Mouse (Mus musculus) forebrain, embryonic 11.5 days (tissue): Measurements from ENCODE around the gene Tef. TPM values are rescaled to one million over a fixed set of nuclear protein-coding genes. Genes with fewer than 3 reads are reported as not detected.

Source experiments
- ATAC-seq: fragments of 200-750 bp; cut with Nextera tagmentation; replicated peaks from 2 replicates; pipeline ENCODE4 v1.8.0; 2017; ENCODE audit warnings: moderate TSS enrichment; ENCODE audit not compliant: low FRiP score
- DNase-seq: peaks from one replicate; pipeline ENCODE4 v3.0.0-alpha.2; 2017; ENCODE audit warnings: low spot score
- H3K27ac ChIP-seq: fragments of 300-500 bp; sonication (generic); 2 replicates; pipeline ENCODE4 v1.5.1; 2014; ENCODE audit warnings: low read depth, low read length
- H3K27me3 ChIP-seq: fragments of 300-500 bp; sonication (generic); 2 replicates; pipeline ENCODE4 v1.6.1; 2014; ENCODE audit warnings: mild to moderate bottlenecking, low read length, mixed read lengths; ENCODE audit not compliant: control insufficient read depth, insufficient read depth
- H3K36me3 ChIP-seq: fragments of 300-500 bp; sonication (generic); 2 replicates; pipeline ENCODE4 v1.6.1; 2014; ENCODE audit warnings: mild to moderate bottlenecking, low read length, moderate library complexity, mixed read lengths; ENCODE audit not compliant: control insufficient read depth, insufficient read depth
- H3K4me1 ChIP-seq: fragments of 300-500 bp; sonication (generic); replicated peaks from 2 replicates; pipeline ENCODE4 v1.6.1; 2014; ENCODE audit warnings: low read length, mixed read lengths; ENCODE audit not compliant: control insufficient read depth, insufficient read depth
- H3K4me2 ChIP-seq: fragments of 300-500 bp; sonication (generic); 2 replicates; pipeline ENCODE4 v1.6.1; 2014; ENCODE audit warnings: low read depth, mild to moderate bottlenecking, low read length, moderate library complexity, mixed read lengths; ENCODE audit not compliant: severe bottlenecking
- H3K4me3 ChIP-seq: fragments of 300-500 bp; sonication (generic); 2 replicates; pipeline ENCODE4 v1.5.1; 2014; ENCODE audit warnings: low read depth, low read length
- H3K9ac ChIP-seq: fragments of 300-500 bp; sonication (generic); 2 replicates; pipeline ENCODE4 v1.6.1; 2014; ENCODE audit warnings: low read length
- H3K9me3 ChIP-seq: fragments of 300-500 bp; sonication (generic); 2 replicates; pipeline ENCODE4 v1.6.1; 2016; ENCODE audit warnings: low read length, mixed read lengths; ENCODE audit not compliant: control insufficient read depth
- WGBS: fragments of 180-500 bp; shearing (Covaris S2); extraction: QIAGEN DNeasy Blood & Tissue Kit; methylation state at CpG from one replicate; pipeline ENCODE4 v1.1.7; 2014; 5-methylcytosine and 5-hydroxymethylcytosine counted together
- polyA plus RNA-seq: library from polyadenylated mRNA; unstranded; fragments of >200 nt; fragmentation: Nextera tagmentation; extraction: Ambion mirVana; gene quantifications from 2 replicates; pipeline ENCODE4 v1.2.1, GENCODE M21; 2014

Gene Tef
- polyA plus RNA-seq, 1 experiment from 2014 or later = 17.4 TPM

- H3K4me2 ChIP-seq = no peak overlapping the region; the same call in 1 of the 2 replicates
Measured at GRCm38 (mm10) chr15:81835007-81835880, 33.0 kb downstream of the Tef start.

GRCm38 (mm10) chr15:81836124-81836821 is 34.1 kb downstream of the Tef start:
- H3K9ac ChIP-seq = peak overlapping the region; percentile 43
- 0 out of 2 replicates have a peak, but pooled peaks cover 2% of the 10 kb centered on the region for H3K4me1 ChIP-seq
- 2% methylated on average over 28 of the region's 33 CpGs for WGBS
- H3K4me3 ChIP-seq = peak overlapping the region; percentile 17
- peak overlapping the region; percentile 43 for H3K4me2 ChIP-seq
- no peaks in the 10 kb centered on the region; the same call in 1 of the 2 replicates for H3K27me3 ChIP-seq
- H3K36me3 ChIP-seq = no peaks in the 10 kb centered on the region
- peak; percentile 80 for DNase-seq
- ATAC-seq = peak; percentile 81
- H3K9me3 ChIP-seq = no peaks in the 10 kb centered on the region
- no peak overlapping the region for H3K27ac ChIP-seq

More at GRCm38 (mm10) chr15:81835007-81835880, 33.0 kb downstream of the Tef start:
- 0 out of 2 replicates have a peak, but pooled peaks cover 2% of the 10 kb centered on the region for H3K4me1 ChIP-seq
- no peaks in the 10 kb centered on the region for H3K36me3 ChIP-seq
- no peak for DNase-seq
- no peak overlapping the region for H3K27ac ChIP-seq
- no peaks in the 10 kb centered on the region; the same call in 1 of the 2 replicates for H3K27me3 ChIP-seq
- no peak overlapping the region for H3K4me3 ChIP-seq
- no peak overlapping the region for H3K9ac ChIP-seq
- ATAC-seq = no peak
- 79% methylated on average over 10 of the region's 10 CpGs for WGBS
- H3K9me3 ChIP-seq = no peaks in the 10 kb centered on the region

- no peak for ATAC-seq
- H3K27ac ChIP-seq = no peak overlapping the region
- no peak overlapping the region for H3K4me3 ChIP-seq
- H3K36me3 ChIP-seq = no peaks in the 10 kb centered on the region
- H3K4me2 ChIP-seq = no peak overlapping the region
- WGBS = 56% methylated on average over 7 of the region's 7 CpGs
- no peaks in the 10 kb centered on the region; the same call in 1 of the 2 replicates for H3K27me3 ChIP-seq
- 0 out of 2 replicates have a peak, but pooled peaks cover 2% of the 10 kb centered on the region for H3K4me1 ChIP-seq
- DNase-seq = no peak
- no peaks in the 10 kb centered on the region for H3K9me3 ChIP-seq
- no peak overlapping the region; the same call in 1 of the 2 replicates for H3K9ac ChIP-seq
Measured at GRCm38 (mm10) chr15:81836966-81837920, 35.0 kb downstream of the Tef start.

DNA sequence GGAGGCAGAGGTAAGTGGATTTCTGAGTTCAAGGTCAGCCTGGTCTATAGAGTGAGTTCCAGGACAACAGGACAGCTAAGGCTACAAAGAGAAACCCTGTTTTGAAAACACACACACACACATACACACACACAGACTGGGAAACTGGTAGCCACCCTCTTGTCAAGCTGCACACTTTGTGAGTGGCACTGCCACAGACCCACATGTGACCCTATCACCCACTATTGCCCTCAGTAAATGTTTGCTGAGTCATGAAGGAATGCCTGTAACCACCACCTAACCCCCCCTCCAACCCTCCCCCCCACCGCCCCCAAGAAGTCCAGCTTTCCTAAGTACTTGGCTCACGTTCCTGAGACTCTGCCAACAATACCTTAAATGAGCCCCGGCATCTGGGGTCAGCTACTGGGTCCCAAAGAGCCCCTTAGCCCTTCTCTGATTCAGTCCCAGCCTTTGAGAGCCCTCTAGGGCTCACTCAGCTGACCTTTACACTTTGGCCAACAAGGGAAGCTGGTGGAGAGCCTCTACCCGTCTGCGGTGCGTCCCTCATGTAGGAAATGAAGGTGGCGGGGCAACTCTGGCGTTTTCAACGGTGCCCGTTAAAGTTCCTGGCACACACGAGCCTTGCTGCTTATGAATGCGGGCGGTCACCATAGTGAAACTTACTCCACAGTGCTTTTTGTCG is 36.5 kb downstream of the Tef start:
- Histone ChIP-seq H3K27ac (no peak overlapping the region), H3K9me3 (no peaks in the 10 kb centered on the region), H3K4me3 (no peak overlapping the region), H3K4me1 (0 out of 2 replicates have a peak, but pooled peaks cover 2% of the 10 kb centered on the region), H3K27me3 (no peaks in the 10 kb centered on the region; the same call in 1 of the 2 replicates), H3K4me2 (no peak overlapping the region), H3K36me3 (no peaks in the 10 kb centered on the region), H3K9ac (no peak overlapping the region)
- DNase-seq (no peak), ATAC-seq (no peak)
- 69% methylated on average over 14 of the region's 14 CpGs for WGBS

- DNase-seq (no peak), ATAC-seq (no peak)
- WGBS = 77% methylated on average over 5 of the region's 5 CpGs
Measured at GRCm38 (mm10) chr15:81839634-81840033, 37.4 kb downstream of the Tef start.

GRCm38 (mm10) chr15:81840306-81840705 is 38.1 kb downstream of the Tef start:
- no peaks in the 10 kb centered on the region for H3K36me3 ChIP-seq
- no peak overlapping the region for H3K9ac ChIP-seq
- no peaks in the 10 kb centered on the region; the same call in 1 of the 2 replicates for H3K27me3 ChIP-seq
- ATAC-seq (no peak), DNase-seq (no peak)
- H3K4me2 ChIP-seq = no peak overlapping the region
- 0 out of 2 replicates have a peak, but pooled peaks cover 2% of the 10 kb centered on the region for H3K4me1 ChIP-seq
- no peaks in the 10 kb centered on the region for H3K9me3 ChIP-seq
- H3K27ac ChIP-seq = no peak overlapping the region
- H3K4me3 ChIP-seq = no peak overlapping the region
- 93% methylated on average over 7 of the region's 7 CpGs for WGBS

More at GRCm38 (mm10) chr15:81839634-81840033, 37.4 kb downstream of the Tef start:
- H3K9me3 ChIP-seq = no peaks in the 10 kb centered on the region
- H3K36me3 ChIP-seq = no peaks in the 10 kb centered on the region
- H3K4me2 ChIP-seq = no peak overlapping the region
- no peak overlapping the region for H3K9ac ChIP-seq
- no peak overlapping the region for H3K4me3 ChIP-seq
- no peak overlapping the region for H3K27ac ChIP-seq
- H3K4me1 ChIP-seq = 0 out of 2 replicates have a peak, but pooled peaks cover 2% of the 10 kb centered on the region
- H3K27me3 ChIP-seq = no peaks in the 10 kb centered on the region; the same call in 1 of the 2 replicates

DNA sequence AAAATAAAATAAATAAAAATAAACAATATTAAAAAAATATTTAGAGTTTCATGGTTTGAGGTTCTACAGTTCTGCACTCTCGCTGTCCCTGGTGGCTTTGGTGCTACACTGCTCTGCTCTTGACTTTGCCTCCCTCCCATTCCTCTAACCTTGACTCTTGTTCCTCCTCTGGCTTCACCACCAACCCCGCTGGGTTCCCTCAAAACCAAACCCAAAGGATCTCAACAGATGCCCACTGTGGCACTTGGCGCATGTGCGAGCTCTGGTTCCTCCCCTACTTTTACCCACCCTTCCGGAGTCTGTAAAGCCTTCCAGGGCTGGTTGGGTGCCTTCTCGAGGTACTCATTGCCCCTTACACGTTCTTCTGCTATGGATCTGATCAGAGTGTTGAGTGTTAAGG is 40.1 kb downstream of the Tef start:
- ATAC-seq (no peak), DNase-seq (no peak)
- Histone ChIP-seq H3K4me3 (no peak overlapping the region), H3K36me3 (no peaks in the 10 kb centered on the region), H3K4me1 (no peaks in the 10 kb centered on the region), H3K9ac (no peak overlapping the region), H3K27ac (no peak overlapping the region), H3K27me3 (no peaks in the 10 kb centered on the region), H3K9me3 (no peaks in the 10 kb centered on the region), H3K4me2 (no peak overlapping the region)
- WGBS = 91% methylated on average over 7 of the region's 7 CpGs
